Mouse (Mus musculus): ENCODE measurements around the gene Lrmda. TPM values are rescaled to one million over a fixed set of nuclear protein-coding genes. Genes with fewer than 3 reads are reported as not detected.

The Lrmda gene
- total RNA-seq, 4 experiments from 2014 or later, result 1.8 to 3.0 (median 2.4) TPM

DNA sequence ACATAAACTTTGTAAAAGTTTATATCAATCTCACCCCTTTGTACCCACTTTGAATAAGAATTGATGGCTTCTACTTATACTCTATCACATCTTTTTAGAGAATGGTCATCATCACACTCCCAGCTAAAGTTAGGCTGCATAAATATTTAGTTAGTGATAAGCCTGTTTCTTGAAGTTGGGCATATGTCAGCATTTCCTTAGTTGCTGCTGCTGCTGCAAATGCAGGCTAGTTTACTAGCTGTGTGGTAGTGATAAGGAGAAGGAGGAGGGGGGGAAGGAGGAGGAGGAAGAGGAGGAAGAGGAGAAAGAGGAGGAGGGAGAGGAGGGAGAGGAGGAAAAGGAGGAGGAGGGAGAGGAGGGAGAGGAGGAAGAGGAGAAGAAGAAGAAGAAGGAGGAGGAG lies 692.9 kb downstream of the Lrmda start:
- no peak for DNase-seq (ENCODE audit: low spot score)

GRCm38 (mm10) chr14:22715581-22716378 lies 696.3 kb downstream of the Lrmda start:
- DNase-seq (ENCODE audit: low spot score), result no peak

DNA sequence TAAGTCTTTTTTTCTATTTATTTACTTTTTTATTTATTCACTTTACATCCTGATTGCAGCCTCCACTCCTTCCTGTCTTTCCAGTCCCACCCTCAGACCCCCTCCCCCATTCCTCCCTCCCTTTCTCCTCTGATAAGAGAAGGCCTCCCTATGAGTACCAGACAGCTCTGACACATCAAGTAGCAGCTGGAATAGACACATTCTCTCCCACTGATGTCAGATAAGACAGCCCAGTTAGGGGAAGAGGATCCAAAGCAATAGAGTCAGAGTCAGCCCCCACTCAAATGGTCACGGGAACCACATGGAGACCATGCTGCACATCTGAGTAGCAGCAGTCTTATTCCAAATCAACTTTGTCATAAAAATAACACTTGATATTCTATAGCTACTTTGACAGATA lies 700.5 kb downstream of the Lrmda start:
- DNase-seq (ENCODE audit: low spot score), result no peak

DNA sequence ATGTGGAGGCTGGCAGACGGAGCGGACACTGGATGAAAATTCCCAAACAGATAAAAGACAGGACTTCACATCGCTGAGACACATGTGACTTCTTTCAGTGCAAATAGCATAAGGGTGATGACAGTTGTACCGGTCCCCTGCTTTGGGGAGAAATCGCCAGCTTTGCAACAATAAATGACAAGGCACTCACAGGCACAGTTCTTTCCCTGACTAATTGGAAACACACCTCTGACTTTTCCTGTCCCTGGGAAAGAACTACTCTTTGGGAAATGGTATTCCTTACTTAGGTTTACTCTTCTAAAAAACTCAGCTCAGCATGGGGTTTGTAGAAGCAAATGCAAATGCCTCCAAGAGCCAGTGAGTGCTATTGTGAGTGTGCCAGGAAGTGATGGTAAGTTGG lies 702.3 kb downstream of the Lrmda start:
- no peak for DNase-seq (ENCODE audit: low spot score)

- no peak for DNase-seq (ENCODE audit: low spot score)
Measured at GRCm38 (mm10) chr14:22727548-22727947, 708.0 kb downstream of the Lrmda start.

- DNase-seq (ENCODE audit: low spot score), result no peak
Measured at GRCm38 (mm10) chr14:22728611-22729223, 709.2 kb downstream of the Lrmda start.

- no peak for DNase-seq (ENCODE audit: low spot score)
Measured at GRCm38 (mm10) chr14:22738603-22739002, 719.1 kb downstream of the Lrmda start.

GRCm38 (mm10) chr14:22742527-22742926 lies 723.0 kb downstream of the Lrmda start:
- no peak for DNase-seq (ENCODE audit: low spot score)

- no peak for DNase-seq (ENCODE audit: low spot score)
Measured at GRCm38 (mm10) chr14:22743264-22743663, 723.8 kb downstream of the Lrmda start.

DNA sequence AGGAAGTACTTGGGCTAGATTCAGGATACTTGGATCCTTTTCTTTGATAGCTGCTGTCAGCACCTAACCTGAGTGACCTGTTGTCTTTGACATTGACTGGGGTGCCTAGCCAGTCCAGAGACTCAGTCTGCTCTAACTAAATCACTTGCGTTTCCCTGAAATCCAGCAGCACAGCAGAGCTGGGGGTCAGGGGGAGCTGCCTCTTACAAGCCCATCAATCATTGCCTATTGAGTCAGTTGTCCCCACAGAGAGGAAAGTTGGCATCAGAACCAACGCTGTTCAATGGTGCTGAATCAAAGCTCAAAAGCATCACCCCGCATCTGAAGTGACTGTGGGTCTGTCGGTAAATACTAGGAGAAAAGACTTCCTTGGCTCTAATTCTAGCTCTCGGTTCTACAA lies 725.2 kb downstream of the Lrmda start:
- no peak for DNase-seq (ENCODE audit: low spot score)

DNA sequence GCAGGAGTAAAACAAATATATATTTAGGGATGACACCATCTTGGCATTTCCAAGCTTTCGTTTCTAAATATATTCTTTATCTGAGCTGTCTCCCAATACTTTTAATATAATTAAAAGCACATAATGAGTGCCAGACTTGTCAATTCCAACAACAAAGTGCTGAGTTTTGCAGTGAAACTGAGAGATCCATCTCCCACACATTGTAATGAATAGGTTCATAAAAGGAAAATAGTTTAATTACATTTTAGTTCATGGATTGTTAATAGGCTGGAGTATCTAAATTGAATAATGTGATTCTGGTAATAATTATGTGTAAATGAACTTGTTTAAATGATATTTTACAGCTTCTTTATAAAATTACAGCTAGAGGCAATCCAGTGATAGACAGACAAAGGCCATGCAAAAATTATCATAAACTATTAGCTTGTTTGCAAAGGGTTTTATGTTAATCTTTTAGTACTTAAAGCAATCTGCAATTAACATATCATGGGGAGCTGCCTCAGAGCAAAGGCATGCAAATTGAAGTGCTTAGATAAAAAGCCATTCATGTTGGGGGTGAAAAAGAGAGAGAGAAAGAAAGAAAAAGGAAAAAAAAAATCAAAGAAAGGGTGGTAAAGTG lies 725.9 kb downstream of the Lrmda start:
- DNase-seq (ENCODE audit: low spot score), result no peak

DNA sequence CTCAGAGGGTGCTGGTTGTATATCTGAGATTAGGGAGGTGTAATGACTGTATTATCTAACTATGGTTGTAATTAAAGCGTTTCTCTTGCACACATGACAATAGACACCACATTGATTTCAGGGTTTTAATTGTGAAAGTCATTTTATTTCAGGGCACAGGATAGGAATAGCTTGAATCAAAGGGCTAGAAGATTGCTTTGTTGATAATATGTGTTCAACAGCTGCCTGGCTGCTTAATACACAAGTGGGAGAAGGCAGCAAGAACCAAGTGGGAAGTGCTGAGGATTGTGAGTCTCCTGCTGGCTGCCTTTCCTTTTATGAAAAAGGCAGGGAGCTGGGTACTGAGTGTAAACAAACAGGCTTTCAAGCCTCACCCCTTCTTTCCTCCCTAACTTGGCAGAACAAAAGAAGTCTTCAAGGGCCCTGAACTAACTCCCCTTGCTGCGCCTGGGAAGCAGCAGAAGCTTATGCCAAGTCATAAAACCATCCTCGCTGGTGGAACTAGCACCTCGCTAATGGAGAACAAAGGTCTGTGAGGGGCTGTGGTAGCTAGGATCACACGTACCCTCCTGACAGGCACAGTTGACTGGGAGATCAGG lies 726.5 kb downstream of the Lrmda start:
- DNase-seq (ENCODE audit: low spot score), result no peak

- DNase-seq (ENCODE audit: low spot score), result no peak
Measured at GRCm38 (mm10) chr14:22747816-22748215, 728.3 kb downstream of the Lrmda start.

DNA sequence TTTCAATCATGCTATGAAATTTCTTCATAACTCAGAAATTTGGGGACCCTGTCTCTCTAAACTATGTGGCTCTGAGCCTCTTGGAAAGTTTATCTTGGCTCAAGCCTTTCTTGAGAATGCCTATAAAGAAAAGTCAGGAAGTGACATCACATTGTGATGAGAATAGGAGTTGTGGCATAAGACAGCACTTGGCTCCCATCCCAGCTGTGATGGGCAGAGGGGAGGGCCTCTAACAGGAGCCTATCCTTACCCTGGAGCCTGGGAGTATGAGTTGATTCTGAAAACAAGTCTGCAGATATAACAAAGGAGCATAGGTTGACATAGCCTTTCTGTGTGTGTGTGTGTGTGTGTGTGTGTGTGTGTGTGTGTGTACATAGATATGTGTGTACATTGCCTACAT lies 730.9 kb downstream of the Lrmda start:
- no peak for DNase-seq (ENCODE audit: low spot score)

GRCm38 (mm10) chr14:22751290-22751689 lies 731.8 kb downstream of the Lrmda start:
- no peak for DNase-seq (ENCODE audit: low spot score)

GRCm38 (mm10) chr14:22754633-22755032 lies 735.1 kb downstream of the Lrmda start:
- DNase-seq (ENCODE audit: low spot score), result no peak

DNA sequence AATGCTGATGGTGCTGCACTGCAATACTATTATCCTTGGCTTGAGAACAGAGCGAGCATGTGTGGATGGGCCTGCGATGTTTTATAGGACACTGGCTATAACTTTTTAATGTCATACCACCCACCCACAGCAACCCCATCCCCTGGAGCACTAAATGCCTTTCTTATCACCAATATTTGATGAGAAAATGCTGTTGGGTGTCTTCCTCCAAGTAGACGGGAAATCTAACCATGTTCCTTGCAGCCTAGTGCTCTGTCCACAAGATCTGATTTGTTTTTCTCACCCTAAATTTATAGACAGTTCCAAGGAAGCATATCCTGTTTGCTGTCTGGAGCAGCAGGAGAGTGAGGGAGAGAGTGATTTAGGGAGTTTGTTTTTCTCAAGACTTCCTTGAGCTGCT lies 738.0 kb downstream of the Lrmda start:
- no peak for DNase-seq (ENCODE audit: low spot score)

- no peak for DNase-seq (ENCODE audit: low spot score)
Measured at GRCm38 (mm10) chr14:22759216-22759615, 739.7 kb downstream of the Lrmda start.

- DNase-seq (ENCODE audit: low spot score), result peak; percentile 76
Measured at GRCm38 (mm10) chr14:22759673-22760072, 740.2 kb downstream of the Lrmda start.

DNA sequence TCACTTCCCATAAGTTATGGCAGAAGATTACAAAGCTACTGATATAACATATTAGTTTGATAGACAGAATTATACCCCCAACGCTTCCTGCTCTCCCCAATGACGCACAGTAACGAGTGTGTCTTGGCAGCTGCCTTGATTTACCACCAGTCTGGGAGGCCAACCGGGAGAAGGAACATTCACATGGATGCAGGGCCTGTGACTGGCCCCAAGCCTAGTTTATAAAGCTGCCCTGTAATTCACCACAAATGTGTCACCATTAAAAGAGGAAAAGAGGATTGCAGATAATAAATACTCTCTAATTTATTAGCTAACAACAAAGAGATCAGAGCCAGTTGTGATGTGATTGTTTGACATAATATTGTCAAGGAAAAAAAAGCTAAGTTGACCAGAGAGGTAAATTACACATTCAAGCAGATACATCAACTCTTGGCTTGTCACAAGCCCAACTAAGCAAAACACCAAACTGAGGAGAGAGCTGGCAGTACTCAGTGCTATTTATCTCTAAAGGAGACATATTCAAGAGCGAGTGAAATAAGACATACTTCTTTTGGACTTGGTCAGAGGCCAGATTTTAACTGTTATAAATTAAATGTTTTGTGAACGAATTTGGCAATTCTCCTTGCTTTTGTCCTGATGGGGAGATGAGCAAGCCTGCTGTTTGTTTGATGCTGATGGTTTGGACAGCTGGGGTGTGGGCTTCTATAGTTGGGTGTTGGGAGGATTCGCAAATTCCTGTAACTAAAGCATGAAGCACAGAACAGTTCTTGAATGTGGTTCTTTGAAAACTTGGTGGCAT lies 740.9 kb downstream of the Lrmda start:
- DNase-seq (ENCODE audit: low spot score), result peak; percentile 31

- peak; percentile 31 for DNase-seq (ENCODE audit: low spot score)
Measured at GRCm38 (mm10) chr14:22781709-22782108, 762.2 kb downstream of the Lrmda start.

GRCm38 (mm10) chr14:22782365-22782764 lies 762.9 kb downstream of the Lrmda start:
- no peak for DNase-seq (ENCODE audit: low spot score)

Data from heart, adult 8-10 months (tissue).